Mouse (Mus musculus) small intestine, adult 2 months (tissue): ENCODE data around the gene Lypd5. TPM values are rescaled to one million over a fixed set of nuclear protein-coding genes. Genes with fewer than 3 reads are reported as not detected.
A peak's percentile ranks its signal among the peaks of the same experiment; 100 is the strongest.

ENCODE experiments used
- H3K27ac ChIP-seq: fragments of 200-500 bp; 2 replicates; pipeline ENCODE4 v1.5.1; 2012; ENCODE audit warnings: low read depth, low read length, control low read depth, inconsistent platforms; ENCODE audit not compliant: insufficient read depth
- H3K27me3 ChIP-seq: fragments of 200-500 bp; 2 replicates; pipeline ENCODE4 v1.6.1; 2012; ENCODE audit warnings: mild to moderate bottlenecking, moderate library complexity, low read length, inconsistent platforms; ENCODE audit not compliant: control insufficient read depth, insufficient read depth
- H3K36me3 ChIP-seq: fragments of 200-500 bp; 2 replicates; pipeline ENCODE4 v1.6.1; 2012; ENCODE audit warnings: mild to moderate bottlenecking, low read length, control low read depth, inconsistent platforms; ENCODE audit not compliant: control insufficient read depth, insufficient read depth
- H3K4me1 ChIP-seq: fragments of 200-500 bp; 2 replicates; pipeline ENCODE4 v1.6.1; 2012; ENCODE audit warnings: low read length, inconsistent platforms, mixed read lengths; ENCODE audit not compliant: control insufficient read depth, insufficient read depth, insufficient read length
- H3K4me3 ChIP-seq: fragments of 200-500 bp; 2 replicates; pipeline ENCODE4 v1.5.1; 2012; ENCODE audit warnings: low read depth, mild to moderate bottlenecking, control low read depth, inconsistent platforms, low read length, moderate library complexity
- CTCF ChIP-seq: fragments of 200-500 bp; IDR thresholded peaks from 2 replicates; pipeline ENCODE4 v1.5.1; 2012; ENCODE audit warnings: low read depth, mild to moderate bottlenecking, control low read depth, inconsistent platforms, low read length, moderate library complexity, mixed read lengths; ENCODE audit not compliant: insufficient replicate concordance, insufficient read length; ENCODE audit errors: extremely low read depth
- POLR2A ChIP-seq: fragments of 200-500 bp; IDR thresholded peaks from 2 replicates; pipeline ENCODE4 v1.6.1; 2012; ENCODE audit warnings: low read depth, mild to moderate bottlenecking, control low read depth, inconsistent platforms, low read length, moderate library complexity
- WGBS: fragments of 180-500 bp; shearing (Covaris S2); methylation state at CpG from one replicate; pipeline ENCODE4 v1.1.7; 2018; 5-methylcytosine and 5-hydroxymethylcytosine counted together
- polyA plus RNA-seq: library from polyadenylated mRNA; depleted of rRNA; stranded (reverse); fragments of >200 nt; gene quantifications from 2 replicates; pipeline ENCODE4 v1.2.3, GENCODE M21; 2012

The Lypd5 gene
- polyA plus RNA-seq, 1 experiment, result 0.06 TPM

- H3K4me3 ChIP-seq, result no peak overlapping the region
- H3K27ac ChIP-seq, result no peak overlapping the region
- H3K4me1 ChIP-seq, result no peaks in the 10 kb centered on the region
- no peaks in the 10 kb centered on the region for H3K27me3 ChIP-seq
- peaks cover 19% of the 10 kb centered on the region for H3K36me3 ChIP-seq
- 16% methylated on average over 11 of the region's 11 CpGs for WGBS
- no peak for TF ChIP-seq POLR2A
- TF ChIP-seq CTCF, result peak; percentile 95
These were observed 35.8 kb downstream of the Lypd5 start for GRCm38 (mm10) chr7:24384827-24385226.

- WGBS, result 70% methylated on average over 10 of the region's 10 CpGs
- H3K4me1 ChIP-seq, result no peaks in the 10 kb centered on the region; the same call in 1 of the 2 replicates
- H3K27me3 ChIP-seq, result no peaks in the 10 kb centered on the region
- H3K4me3 ChIP-seq, result no peak overlapping the region
- no peak for TF ChIP-seq POLR2A
- H3K27ac ChIP-seq, result no peak overlapping the region
- H3K36me3 ChIP-seq, result peaks cover 16% of the 10 kb centered on the region
These were observed 38.1 kb downstream of the Lypd5 start for GRCm38 (mm10) chr7:24387059-24387556.

- no peak overlapping the region for H3K4me3 ChIP-seq
- peaks cover 8% of the 10 kb centered on the region for H3K36me3 ChIP-seq
- no peaks in the 10 kb centered on the region for H3K27me3 ChIP-seq
- H3K4me1 ChIP-seq, result peaks cover 2% of the 10 kb centered on the region
- H3K27ac ChIP-seq, result no peak overlapping the region
- 79% methylated on average over 13 of the region's 13 CpGs for WGBS
- TF ChIP-seq POLR2A (no peak), CTCF (no peak)
These were observed 40.7 kb downstream of the Lypd5 start for GRCm38 (mm10) chr7:24389516-24390187.

- no peak overlapping the region for H3K27ac ChIP-seq
- WGBS, result 65% methylated on average over 7 of the region's 7 CpGs
- no peak overlapping the region for H3K4me3 ChIP-seq
- peaks cover 3% of the 10 kb centered on the region for H3K4me1 ChIP-seq
- no peak for TF ChIP-seq CTCF
- TF ChIP-seq POLR2A, result no peak
- no peaks in the 10 kb centered on the region for H3K27me3 ChIP-seq
- H3K36me3 ChIP-seq, result peaks cover 6% of the 10 kb centered on the region
These were observed 41.5 kb downstream of the Lypd5 start for GRCm38 (mm10) chr7:24390512-24390911.

GRCm38 (mm10) chr7:24391077-24391476 lies 42.1 kb downstream of the Lypd5 start:
- no peak overlapping the region for H3K27ac ChIP-seq
- H3K4me1 ChIP-seq, result peaks cover 3% of the 10 kb centered on the region
- H3K4me3 ChIP-seq, result no peak overlapping the region
- peaks cover 1% of the 10 kb centered on the region; the same call in 1 of the 2 replicates for H3K36me3 ChIP-seq
- H3K27me3 ChIP-seq, result no peaks in the 10 kb centered on the region
- 7% methylated on average over 5 of the region's 5 CpGs for WGBS
- no peak for TF ChIP-seq CTCF
- TF ChIP-seq POLR2A, result no peak

GRCm38 (mm10) chr7:24391687-24392086 lies 42.7 kb downstream of the Lypd5 start:
- no peak overlapping the region for H3K27ac ChIP-seq
- TF ChIP-seq CTCF, result no peak
- TF ChIP-seq POLR2A, result no peak
- 58% methylated on average over 2 of the region's 2 CpGs for WGBS
- H3K4me1 ChIP-seq, result peaks cover 3% of the 10 kb centered on the region
- H3K27me3 ChIP-seq, result no peaks in the 10 kb centered on the region
- H3K36me3 ChIP-seq, result no peaks in the 10 kb centered on the region
- no peak overlapping the region for H3K4me3 ChIP-seq

GRCm38 (mm10) chr7:24394054-24394453 lies 45.1 kb downstream of the Lypd5 start:
- Histone ChIP-seq H3K27ac (no peak overlapping the region), H3K4me1 (peaks cover 6% of the 10 kb centered on the region), H3K27me3 (no peaks in the 10 kb centered on the region), H3K36me3 (no peaks in the 10 kb centered on the region), H3K4me3 (no peak overlapping the region)
- 80% methylated on average over 3 of the region's 3 CpGs for WGBS
- TF ChIP-seq CTCF (no peak), POLR2A (no peak)
